Mouse (Mus musculus) myocyte (in vitro differentiated cells): Measurements from ENCODE around the gene Col3a1.
A peak's percentile ranks its signal among the peaks of the same experiment; 100 is the strongest.

Experiments used
- CEBPB ChIP-seq: IDR thresholded peaks from 2 replicates; pipeline ENCODE4 v1.6.1; 2011; ENCODE audit warnings: mild to moderate bottlenecking, moderate library complexity; ENCODE audit not compliant: poor library complexity, insufficient read depth, severe bottlenecking
- E2F4 ChIP-seq: IDR thresholded peaks from one replicate; pipeline ENCODE4 v1.6.1; 2011; ENCODE audit warnings: mild to moderate bottlenecking, control low read depth, moderate library complexity; ENCODE audit not compliant: insufficient read depth
- MAX ChIP-seq: IDR thresholded peaks from one replicate; pipeline ENCODE4 v1.6.1; 2011; ENCODE audit warnings: low read depth, mild to moderate bottlenecking, control low read depth
- MYOD1 ChIP-seq, 3 experiments: IDR thresholded peaks; one replicate each; pipeline ENCODE4 v1.6.1; 2011; ENCODE audit warnings: control low read depth in 2 of 3, low read depth in 2 of 3, mild to moderate bottlenecking in 2 of 3, moderate library complexity in 1 of 3; ENCODE audit not compliant: insufficient read length in 2 of 3, control insufficient read depth in 1 of 3
- MYOG ChIP-seq, 3 experiments: IDR thresholded peaks; one replicate each; pipeline ENCODE4 v1.6.1; 2011; ENCODE audit warnings: control low read depth in 2 of 3, low read depth in 2 of 3, mild to moderate bottlenecking in 2 of 3; ENCODE audit not compliant: insufficient read length in 2 of 3, control insufficient read depth in 1 of 3, insufficient read depth in 1 of 3
- POLR2A ChIP-seq: IDR thresholded peaks from one replicate; pipeline ENCODE4 v1.6.1; 2011; ENCODE audit warnings: low read depth, mild to moderate bottlenecking, control low read depth, moderate library complexity; ENCODE audit not compliant: insufficient read length
- POLR2AphosphoS2 ChIP-seq: IDR thresholded peaks from one replicate; pipeline ENCODE4 v1.6.1; 2011; ENCODE audit warnings: low read depth, control low read depth; ENCODE audit not compliant: insufficient read length
- REST ChIP-seq: IDR thresholded peaks from one replicate; pipeline ENCODE4 v1.6.1; 2011; ENCODE audit warnings: mild to moderate bottlenecking, control low read depth, moderate library complexity; ENCODE audit not compliant: insufficient read depth, insufficient read length
- SRF ChIP-seq: IDR thresholded peaks from one replicate; pipeline ENCODE4 v1.6.1; 2011; ENCODE audit warnings: low read depth; ENCODE audit not compliant: control insufficient read depth, insufficient read length
- TCF12 ChIP-seq: IDR thresholded peaks from one replicate; pipeline ENCODE4 v1.6.1; 2011; ENCODE audit warnings: mild to moderate bottlenecking, control low read depth; ENCODE audit not compliant: poor library complexity, insufficient read depth, severe bottlenecking
- TCF3 ChIP-seq: IDR thresholded peaks from one replicate; pipeline ENCODE4 v1.6.1; 2011; ENCODE audit warnings: low read depth, control low read depth; ENCODE audit not compliant: insufficient read length
- USF1 ChIP-seq: IDR thresholded peaks from one replicate; pipeline ENCODE4 v1.6.1; 2011; ENCODE audit warnings: low read depth, mild to moderate bottlenecking, control low read depth, moderate library complexity

DNA sequence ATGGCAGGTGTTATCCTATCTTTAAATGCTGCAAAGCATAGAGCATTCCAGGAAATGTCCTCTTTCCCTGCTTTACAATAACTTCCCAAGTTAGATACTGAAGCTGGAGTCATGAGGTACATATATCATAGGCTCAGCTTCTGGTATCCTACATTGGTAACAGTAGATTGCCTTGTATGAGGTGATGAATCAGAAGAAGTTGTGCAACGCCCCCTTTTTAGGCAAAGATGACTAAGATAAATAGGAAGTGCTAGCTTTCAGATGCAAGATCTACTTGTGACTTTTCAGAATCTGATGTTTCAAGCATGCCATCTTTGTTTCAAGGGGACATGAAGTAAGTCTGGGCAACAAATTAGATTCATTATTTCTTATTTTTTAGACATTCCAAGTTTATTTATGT is 6.9 kb downstream of the Col3a1 start:
- TF ChIP-seq POLR2A (no peak), POLR2AphosphoS2 (no peak), CEBPB (peak; percentile 77), SRF (no peak), E2F4 (no peak), MYOD1 (IDR thresholded peaks at IDR 0.05; ENCODE audit: control insufficient read depth in 1 of 3, insufficient read length in 2 of 3, low read depth in 2 of 3) (no peak), USF1 (no peak), MAX (no peak), MYOG (IDR thresholded peaks at IDR 0.05; ENCODE audit: control insufficient read depth in 1 of 3, insufficient read depth in 1 of 3, insufficient read length in 2 of 3, low read depth in 2 of 3) (no peak), TCF12 (no peak), TCF3 (no peak), REST (no peak)
